Mouse (Mus musculus) cerebellum, adult 2 months (tissue): ENCODE results near the gene Atf1. TPM values are rescaled to one million over a fixed set of nuclear protein-coding genes. Genes with fewer than 3 reads are reported as not detected.

Source experiments
- DNase-seq, 2 experiments: peaks; one replicate each; pipeline ENCODE4 v3.0.0; 2021
- H3K27ac ChIP-seq: fragments of 200-500 bp; 2 replicates; pipeline ENCODE4 v1.5.1; 2012; ENCODE audit warnings: low read length, control low read depth, inconsistent platforms; ENCODE audit not compliant: insufficient read depth
- H3K27me3 ChIP-seq: fragments of 200-500 bp; 2 replicates; pipeline ENCODE4 v1.6.1; 2012; ENCODE audit warnings: inconsistent platforms, mild to moderate bottlenecking, low read length, moderate library complexity; ENCODE audit not compliant: control insufficient read depth, insufficient read depth
- H3K4me1 ChIP-seq: fragments of 200-500 bp; 2 replicates; pipeline ENCODE4 v1.6.1; 2011; ENCODE audit warnings: low read length; ENCODE audit not compliant: control insufficient read depth, insufficient read depth
- H3K4me3 ChIP-seq: fragments of 200-500 bp; replicated peaks from 2 replicates; pipeline ENCODE3; 2011; ENCODE audit warnings: mild to moderate bottlenecking, low read depth, low read length, control low read depth; ENCODE audit not compliant: insufficient read depth
- CTCF ChIP-seq: fragments of 200-500 bp; IDR thresholded peaks from 2 replicates; pipeline ENCODE4 v1.5.1; 2011; ENCODE audit warnings: low read depth, mild to moderate bottlenecking, control low read depth, low read length, moderate library complexity, borderline replicate concordance; ENCODE audit not compliant: insufficient read depth
- POLR2A ChIP-seq: fragments of 200-500 bp; IDR thresholded peaks from 2 replicates; pipeline ENCODE4 v1.6.1; 2011; ENCODE audit warnings: low read length, control low read depth, borderline replicate concordance; ENCODE audit not compliant: insufficient read depth
- WGBS: fragments of 180-500 bp; shearing (Covaris S2); methylation state at CpG from one replicate; pipeline ENCODE4 v1.1.7; 2018; 5-methylcytosine and 5-hydroxymethylcytosine counted together
- polyA plus RNA-seq: library from polyadenylated mRNA; depleted of rRNA; stranded (reverse); fragments of >200 nt; gene quantifications from 2 replicates; pipeline ENCODE4 v1.2.3, GENCODE M21; 2012

Atf1 gene
- polyA plus RNA-seq, 1 experiment: 16.8 TPM

GRCm38 (mm10) chr15:100184821-100185496, 42.7 kb upstream of the Atf1 start:
- H3K4me1 ChIP-seq: peaks cover 34% of the 10 kb centered on the region
- no peak for TF ChIP-seq POLR2A
- TF ChIP-seq CTCF: peak; percentile 47; the same call in 1 of the 2 replicates
- no peak overlapping the region for H3K27ac ChIP-seq
- H3K4me3 ChIP-seq: no peak overlapping the region
- no peaks in the 10 kb centered on the region for H3K27me3 ChIP-seq
- WGBS: 84% methylated on average over 5 of the region's 5 CpGs
- no peak for DNase-seq

GRCm38 (mm10) chr15:100186234-100186633, 41.4 kb upstream of the Atf1 start:
- TF ChIP-seq POLR2A (no peak), CTCF (no peak)
- Histone ChIP-seq H3K27ac (no peak overlapping the region), H3K27me3 (no peaks in the 10 kb centered on the region), H3K4me1 (peaks cover 24% of the 10 kb centered on the region), H3K4me3 (no peak overlapping the region)
- no peak for DNase-seq
- WGBS: 86% methylated on average over 9 of the region's 9 CpGs

- Histone ChIP-seq H3K4me3 (no peak overlapping the region), H3K4me1 (peaks cover 16% of the 10 kb centered on the region), H3K27me3 (no peaks in the 10 kb centered on the region), H3K27ac (no peak overlapping the region)
- WGBS: 46% methylated on average over 8 of the region's 8 CpGs
- TF ChIP-seq CTCF: no peak
- no peak for TF ChIP-seq POLR2A
- peak in 1 of 2 experiments; percentile 53 for DNase-seq
These were observed 40.5 kb upstream of the Atf1 start for GRCm38 (mm10) chr15:100186882-100187672.

GRCm38 (mm10) chr15:100188542-100188941, 39.1 kb upstream of the Atf1 start:
- TF ChIP-seq CTCF: no peak
- TF ChIP-seq POLR2A: no peak
- WGBS: 97% methylated on average over 5 of the region's 5 CpGs
- Histone ChIP-seq H3K27me3 (no peaks in the 10 kb centered on the region), H3K4me3 (no peak overlapping the region), H3K4me1 (peaks cover 10% of the 10 kb centered on the region), H3K27ac (no peak overlapping the region)
- DNase-seq: no peak

- H3K27ac ChIP-seq: no peak overlapping the region
- no peaks in the 10 kb centered on the region for H3K27me3 ChIP-seq
- H3K4me3 ChIP-seq: no peak overlapping the region
- TF ChIP-seq POLR2A (no peak), CTCF (no peak)
- DNase-seq: no peak
- peaks cover 10% of the 10 kb centered on the region for H3K4me1 ChIP-seq
- 71% methylated on average over 14 of the region's 14 CpGs for WGBS
These were observed 38.6 kb upstream of the Atf1 start for GRCm38 (mm10) chr15:100188962-100189404.

GRCm38 (mm10) chr15:100190083-100190482, 37.5 kb upstream of the Atf1 start:
- 61% methylated on average over 5 of the region's 5 CpGs for WGBS
- Histone ChIP-seq H3K27ac (no peak overlapping the region), H3K4me3 (no peak overlapping the region), H3K4me1 (peaks cover 13% of the 10 kb centered on the region), H3K27me3 (no peaks in the 10 kb centered on the region)
- DNase-seq: no peak
- no peak for TF ChIP-seq CTCF
- TF ChIP-seq POLR2A: no peak

GRCm38 (mm10) chr15:100198983-100199745, 28.5 kb upstream of the Atf1 start:
- Histone ChIP-seq H3K4me1 (peaks cover 46% of the 10 kb centered on the region), H3K27ac (peak overlapping the region; percentile 92), H3K27me3 (no peaks in the 10 kb centered on the region), H3K4me3 (no peak overlapping the region)
- WGBS: 20% methylated on average over 11 of the region's 11 CpGs
- peak; percentile 86 to 89 for DNase-seq
- no peak for TF ChIP-seq POLR2A
- no peak for TF ChIP-seq CTCF
